Mouse (Mus musculus) right cerebral cortex, postnatal 10 days (tissue): Measurements from ENCODE around the gene Zfp366.
"Not testable (repeated sequence)": the region's sequence is repeated elsewhere in the genome, so short reads cannot be mapped to it uniquely, and the experiment has no call there.

Source experiments
- DNase-seq, 2 experiments: peaks; one replicate each; pipeline ENCODE4 v3.0.0; 2021; ENCODE audit warnings: low spot score in 2 of 2

The Zfp366 gene

GRCm38 (mm10) chr13:99184155-99184886 is at the start of gene Zfp366:
Zfp366 (plus strand) TSS chr13:99184823.
- no peak for DNase-seq

GRCm38 (mm10) chr13:99138351-99139255 is 46.0 kb upstream of the Zfp366 start:
- no peak for DNase-seq

DNA sequence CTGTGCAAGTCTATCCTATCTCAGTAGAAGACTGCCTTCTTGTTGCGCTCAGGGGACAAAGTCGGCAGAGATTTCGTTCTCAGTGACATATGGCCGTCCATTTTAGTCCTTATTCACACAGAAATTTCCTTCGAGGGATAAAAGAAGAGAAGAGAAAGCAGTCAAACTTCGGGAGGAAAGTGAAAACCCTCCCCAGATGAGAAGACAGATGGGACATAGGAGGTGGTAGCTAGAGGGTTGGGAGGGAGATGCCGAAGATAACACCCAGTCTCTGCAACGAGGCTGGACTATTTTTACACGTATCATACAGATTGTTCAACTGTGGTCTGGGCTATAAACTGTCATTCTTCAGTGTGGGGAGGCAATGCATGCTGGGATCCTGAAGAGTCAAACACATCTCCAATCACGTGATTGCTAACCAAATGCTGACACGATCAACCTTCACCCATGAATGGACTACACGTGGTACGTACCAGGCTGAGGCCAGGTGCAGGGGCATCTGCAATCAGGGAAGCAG is 38.2 kb upstream of the Zfp366 start:
- peak; percentile 62 to 87 for DNase-seq

GRCm38 (mm10) chr13:99147645-99148111 is 36.9 kb upstream of the Zfp366 start:
- peak; percentile 63 to 79 for DNase-seq

- peak; percentile 68 to 77 for DNase-seq
Measured at GRCm38 (mm10) chr13:99149551-99150305, 34.9 kb upstream of the Zfp366 start.

DNA sequence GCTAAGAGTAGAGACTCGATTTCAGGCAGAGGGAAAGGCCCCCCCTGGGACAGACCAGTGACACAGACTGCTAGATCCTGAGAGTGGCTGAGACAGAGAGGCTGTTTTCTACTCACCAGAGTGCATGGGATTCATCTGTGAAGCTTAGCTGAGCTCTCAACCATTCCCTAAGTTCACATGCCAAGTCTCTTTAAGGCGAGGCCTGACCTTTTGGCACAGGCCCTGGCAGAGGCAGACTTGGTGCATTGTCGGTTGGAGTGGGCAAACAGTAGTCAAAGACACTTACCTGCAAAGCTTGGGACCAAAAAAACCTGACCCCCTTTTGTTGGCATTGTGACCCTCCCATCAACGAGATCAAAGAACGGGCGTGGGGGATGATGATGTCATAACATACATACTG is 34.0 kb upstream of the Zfp366 start:
- no peak for DNase-seq

- peak in 1 of 2 experiments; percentile 63 for DNase-seq
Measured at GRCm38 (mm10) chr13:99151121-99151520, 33.5 kb upstream of the Zfp366 start.

- DNase-seq: no peak
Measured at GRCm38 (mm10) chr13:99152305-99152930, 32.2 kb upstream of the Zfp366 start.

- no peak for DNase-seq
Measured at GRCm38 (mm10) chr13:99157709-99158108, 26.9 kb upstream of the Zfp366 start.

DNA sequence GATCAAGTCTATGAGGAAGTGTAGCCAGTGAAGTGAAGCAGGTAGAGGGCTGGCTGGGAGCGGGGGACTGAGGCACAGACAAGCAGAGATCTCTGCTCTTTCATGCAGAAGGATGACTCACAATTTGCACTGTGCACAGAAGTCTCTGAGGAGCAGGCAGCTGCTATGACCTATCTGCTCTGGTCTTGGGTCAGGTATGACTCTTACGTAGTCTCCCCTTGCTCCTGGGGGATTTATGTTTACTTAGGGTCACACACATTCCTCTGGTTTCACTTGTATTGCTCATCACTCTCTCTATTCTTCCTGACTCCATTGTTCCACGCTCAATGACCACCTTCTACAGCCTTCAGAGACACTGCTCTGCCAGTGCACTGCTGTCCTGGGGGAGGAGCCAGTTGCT is 25.9 kb upstream of the Zfp366 start:
- no peak for DNase-seq

DNA sequence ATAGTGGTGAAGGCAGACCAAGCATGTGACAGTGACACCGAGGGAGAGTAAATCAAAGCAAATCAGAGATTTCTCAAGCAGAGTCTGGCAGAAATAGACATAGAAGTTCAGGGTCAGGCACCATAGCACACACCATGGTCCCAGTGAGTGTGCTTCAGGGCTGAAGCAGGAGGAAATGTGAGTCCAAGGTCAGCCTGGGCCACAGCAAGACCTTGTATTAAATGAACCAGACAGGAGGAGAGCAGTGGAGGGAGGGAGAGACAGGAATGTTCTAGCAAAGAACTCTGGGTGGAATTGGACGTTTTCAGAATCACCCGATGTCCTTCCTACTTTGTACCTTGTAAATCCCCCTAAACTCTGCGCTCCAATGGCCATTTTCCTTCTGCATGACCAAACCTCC is 21.6 kb upstream of the Zfp366 start:
- DNase-seq: no peak

DNA sequence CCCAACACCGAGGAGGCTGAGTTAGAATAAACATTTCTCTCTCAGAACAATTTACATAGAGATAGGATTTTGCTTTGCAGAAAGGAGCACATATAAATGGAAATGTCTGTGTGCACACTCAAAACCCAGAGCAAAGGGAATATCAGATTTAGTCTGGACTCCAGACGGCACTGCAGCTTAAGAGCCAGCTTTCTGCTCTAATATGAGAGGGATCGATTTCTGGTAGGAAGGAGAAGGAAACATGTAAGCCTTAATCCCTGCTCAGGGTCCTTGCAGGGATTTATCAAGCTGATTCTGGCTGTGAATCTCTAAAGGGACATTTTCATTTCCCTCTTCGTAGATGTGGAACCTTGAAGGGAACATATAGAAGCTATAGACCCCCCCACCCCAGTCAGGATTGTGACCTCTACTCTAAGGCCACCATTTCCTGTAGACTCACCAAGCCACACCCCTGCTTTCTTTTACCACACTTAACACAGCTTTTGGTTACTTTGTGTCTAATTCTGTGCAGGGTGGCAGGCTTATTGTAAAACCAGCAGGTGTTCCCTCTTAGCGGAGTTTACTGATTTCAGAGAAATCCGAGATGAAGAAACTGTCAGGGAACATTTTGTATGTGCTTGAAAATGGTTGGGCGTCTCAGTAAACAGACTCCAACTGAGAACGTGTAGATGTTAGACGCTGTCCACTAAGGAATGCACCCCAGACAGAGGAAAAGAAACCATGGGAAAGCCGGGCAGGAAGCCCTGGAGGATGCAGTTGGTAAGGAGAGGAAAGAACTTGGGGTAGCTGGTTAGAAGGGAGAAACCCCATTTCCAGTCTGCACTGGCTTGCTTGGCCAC is 20.9 kb upstream of the Zfp366 start:
- DNase-seq: no peak

- DNase-seq: no peak
Measured at GRCm38 (mm10) chr13:99164360-99164759, 20.3 kb upstream of the Zfp366 start.

GRCm38 (mm10) chr13:99169401-99169800 is 15.2 kb upstream of the Zfp366 start:
- DNase-seq: peak in 1 of 2 experiments; percentile 53

DNA sequence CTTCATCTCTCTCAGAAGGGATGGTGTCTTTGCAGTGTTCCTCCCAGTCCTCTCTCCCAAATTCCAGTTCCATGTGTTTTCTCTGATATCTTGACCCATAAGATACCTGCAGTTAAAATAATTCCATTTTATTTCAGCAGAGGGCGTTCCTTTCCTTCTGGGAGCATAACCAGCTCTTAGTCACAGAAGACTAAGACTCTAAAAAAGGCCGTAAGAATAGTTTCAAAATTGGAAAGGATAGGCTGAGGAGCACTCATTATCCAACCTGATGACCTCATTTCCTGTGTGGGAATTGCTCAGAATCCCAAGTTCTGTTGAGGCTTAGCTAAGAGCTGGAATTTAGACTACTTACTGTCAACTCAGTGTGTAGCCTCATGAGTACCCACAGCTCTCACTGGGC is 14.3 kb upstream of the Zfp366 start:
- DNase-seq: no peak

- no peak for DNase-seq
Measured at GRCm38 (mm10) chr13:99173849-99174248, 10.8 kb upstream of the Zfp366 start.

GRCm38 (mm10) chr13:99182828-99183227 is 1.8 kb upstream of the Zfp366 start:
- DNase-seq: not testable (repeated sequence)

DNA sequence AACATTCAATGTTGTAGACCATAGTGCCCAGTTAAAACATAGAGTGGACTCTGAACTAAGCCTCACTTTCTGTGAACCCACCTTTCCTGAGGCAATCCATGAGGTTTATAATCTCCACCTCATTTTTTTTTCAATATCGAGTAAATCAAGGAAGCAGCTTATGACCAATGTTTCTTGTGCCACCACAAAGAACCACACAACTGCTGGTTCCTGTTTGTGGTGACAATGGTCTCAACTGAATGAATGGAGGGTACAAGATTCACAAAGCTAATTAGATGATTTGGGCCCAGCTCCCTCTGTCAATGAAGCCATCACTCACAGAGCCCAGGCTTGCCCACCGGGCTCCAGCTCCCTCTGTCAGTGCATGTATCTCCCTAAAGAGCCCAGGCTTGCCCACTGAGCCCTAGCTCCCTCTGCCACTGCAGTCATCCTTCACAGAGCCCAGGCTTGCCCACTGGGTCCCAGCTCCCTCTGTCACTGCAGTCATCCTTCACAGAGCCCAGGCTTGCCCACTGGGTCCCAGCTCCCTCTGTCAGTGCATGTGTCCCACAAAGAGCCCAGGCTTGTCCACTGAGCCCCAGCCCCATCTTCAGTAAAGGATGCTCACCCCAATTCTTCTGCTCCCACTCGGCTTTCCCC is 1.2 kb upstream of the Zfp366 start:
- DNase-seq: no peak

GRCm38 (mm10) chr13:99185573-99185972 is 950 bp downstream of the Zfp366 start:
- no peak for DNase-seq
